Mouse (Mus musculus) MEL (cell line): Measurements from ENCODE around the gene March2. TPM values are rescaled to one million over a fixed set of nuclear protein-coding genes. Genes with fewer than 3 reads are reported as not detected.

Source experiments
- DNase-seq: peaks from one replicate; pipeline ENCODE4 v3.0.0; 2011; ENCODE audit warnings: low read depth, low spot score
- H3K27ac ChIP-seq: 2 replicates; pipeline ENCODE4 v1.5.1; 2012; ENCODE audit warnings: low read depth, mild to moderate bottlenecking, control low read depth, low read length, moderate library complexity; ENCODE audit not compliant: control insufficient read depth
- H3K27me3 ChIP-seq, 2 experiments: fragments of 150-350 bp in 1 of 2; sonication (generic) in 1 of 2; 2 replicates each; pipeline ENCODE4 v1.6.1; 2012; ENCODE audit warnings: low read length in 2 of 2, mild to moderate bottlenecking in 2 of 2, improper control_type of control experiment in 1 of 2, moderate library complexity in 1 of 2; ENCODE audit not compliant: insufficient read depth in 2 of 2, control insufficient read depth in 1 of 2
- H3K36me3 ChIP-seq, 2 experiments: 2 replicates each; pipeline ENCODE4 v1.6.1; 2012 to 2014; ENCODE audit warnings: low read length in 2 of 2, improper control_type of control experiment in 1 of 2, inconsistent platforms in 1 of 2, mild to moderate bottlenecking in 1 of 2; ENCODE audit not compliant: insufficient read depth in 2 of 2, control insufficient read depth in 1 of 2
- H3K4me1 ChIP-seq, 2 experiments: fragments of 150-350 bp in 1 of 2; sonication (generic) in 1 of 2; 2 replicates each; pipeline ENCODE4 v1.6.1; 2012; ENCODE audit warnings: low read length in 2 of 2, improper control_type of control experiment in 1 of 2, mild to moderate bottlenecking in 1 of 2; ENCODE audit not compliant: insufficient read depth in 2 of 2, control insufficient read depth in 1 of 2
- H3K4me3 ChIP-seq, 2 experiments: fragments of 150-350 bp in 1 of 2; sonication (generic) in 1 of 2; 2 replicates each; pipeline ENCODE4 v1.5.1; 2012; ENCODE audit warnings: low read depth in 2 of 2, low read length in 2 of 2, mild to moderate bottlenecking in 2 of 2, moderate library complexity in 2 of 2, control low read depth in 1 of 2, improper control_type of control experiment in 1 of 2; ENCODE audit not compliant: control insufficient read depth in 1 of 2, insufficient read depth in 1 of 2
- H3K79me2 ChIP-seq: 2 replicates; pipeline ENCODE4 v1.6.1; 2012; ENCODE audit warnings: mild to moderate bottlenecking, low read length, moderate library complexity; ENCODE audit not compliant: control insufficient read depth, poor library complexity, insufficient read depth
- H3K9ac ChIP-seq: 2 replicates; pipeline ENCODE4 v1.6.1; 2012; ENCODE audit warnings: low read depth, mild to moderate bottlenecking, control low read depth, low read length, moderate library complexity; ENCODE audit not compliant: control insufficient read depth, poor library complexity, severe bottlenecking
- H3K9me3 ChIP-seq: fragments of 150-350 bp; sonication (generic); replicated peaks from 2 replicates; pipeline ENCODE4 v1.6.1; 2012; ENCODE audit warnings: mild to moderate bottlenecking, low read length, improper control_type of control experiment, moderate library complexity; ENCODE audit not compliant: insufficient read depth
- BHLHE40 ChIP-seq: IDR thresholded peaks from 2 replicates; pipeline ENCODE4 v1.6.1; 2012; ENCODE audit warnings: low read depth, mild to moderate bottlenecking, inconsistent platforms, low read length, improper control_type of control experiment, borderline replicate concordance
- CHD1 ChIP-seq: IDR thresholded peaks from 2 replicates; pipeline ENCODE4 v1.6.1; 2012; ENCODE audit warnings: low read depth, mild to moderate bottlenecking, inconsistent platforms, low read length, improper control_type of control experiment
- ELF1 ChIP-seq: IDR thresholded peaks from 2 replicates; pipeline ENCODE4 v1.6.1; 2014; ENCODE audit warnings: low read depth, mild to moderate bottlenecking, inconsistent platforms, low read length, improper control_type of control experiment, moderate library complexity
- ETS1 ChIP-seq: IDR thresholded peaks from 2 replicates; pipeline ENCODE4 v1.6.1; 2012; ENCODE audit warnings: low read depth, mild to moderate bottlenecking, inconsistent platforms, low read length, improper control_type of control experiment, moderate library complexity
- HCFC1 ChIP-seq: IDR thresholded peaks from 2 replicates; pipeline ENCODE4 v1.6.1; 2012; ENCODE audit warnings: low read depth, mild to moderate bottlenecking, inconsistent platforms, low read length, improper control_type of control experiment, moderate library complexity
- JUND ChIP-seq: IDR thresholded peaks from 2 replicates; pipeline ENCODE4 v1.6.1; 2011; ENCODE audit warnings: low read depth, mild to moderate bottlenecking, improper control_type of control experiment, low read length
- KAT2A ChIP-seq: conservative IDR thresholded peaks from 2 replicates; pipeline ENCODE4 v1.6.1; 2012; ENCODE audit warnings: low read depth, low read length, improper control_type of control experiment, inconsistent platforms
- MAZ ChIP-seq: IDR thresholded peaks from 2 replicates; pipeline ENCODE4 v1.6.1; 2012; ENCODE audit warnings: low read depth, mild to moderate bottlenecking, inconsistent platforms, low read length, improper control_type of control experiment
- MYB ChIP-seq: IDR thresholded peaks from 2 replicates; pipeline ENCODE4 v1.6.1; 2011; ENCODE audit warnings: mild to moderate bottlenecking, low read depth, low read length, improper control_type of control experiment
- MYC ChIP-seq: IDR thresholded peaks from 2 replicates; pipeline ENCODE4 v1.6.1; 2011; ENCODE audit warnings: low read depth, mild to moderate bottlenecking, low read length, improper control_type of control experiment, moderate library complexity
- NRF1 ChIP-seq: IDR thresholded peaks from 2 replicates; pipeline ENCODE4 v1.6.1; 2014; ENCODE audit warnings: low read depth, mild to moderate bottlenecking, inconsistent platforms, low read length, improper control_type of control experiment, moderate library complexity; ENCODE audit not compliant: poor library complexity, insufficient read depth, severe bottlenecking
- POLR2AphosphoS5 ChIP-seq: IDR thresholded peaks from 2 replicates; pipeline ENCODE4 v1.6.1; 2012; ENCODE audit warnings: low read depth, borderline replicate concordance, mild to moderate bottlenecking, inconsistent platforms, low read length, moderate library complexity, mixed read lengths
- RAD21 ChIP-seq: IDR thresholded peaks from 2 replicates; pipeline ENCODE4 v1.6.1; 2011; ENCODE audit warnings: mild to moderate bottlenecking, low read depth, low read length, improper control_type of control experiment
- TAL1 ChIP-seq: IDR thresholded peaks from 2 replicates; pipeline ENCODE4 v1.6.1; 2012; ENCODE audit warnings: mild to moderate bottlenecking, inconsistent platforms, low read length, moderate library complexity, mixed read lengths
- TCF12 ChIP-seq: IDR thresholded peaks from 2 replicates; pipeline ENCODE4 v1.6.1; 2014; ENCODE audit warnings: low read depth, mild to moderate bottlenecking, inconsistent platforms, low read length, improper control_type of control experiment, moderate library complexity
- UBTF ChIP-seq: IDR thresholded peaks from 2 replicates; pipeline ENCODE4 v1.6.1; 2012; ENCODE audit warnings: low read depth, mild to moderate bottlenecking, inconsistent platforms, low read length, improper control_type of control experiment, moderate library complexity, borderline replicate concordance; ENCODE audit not compliant: insufficient read depth
- USF2 ChIP-seq, 2 experiments: IDR thresholded peaks; 2 replicates each; pipeline ENCODE4 v1.6.1; 2011 to 2012; ENCODE audit warnings: improper control_type of control experiment in 2 of 2, low read length in 2 of 2, borderline replicate concordance in 1 of 2, inconsistent platforms in 1 of 2, low read depth in 1 of 2, mild to moderate bottlenecking in 1 of 2; ENCODE audit not compliant: insufficient read depth in 1 of 2
- ZC3H11A ChIP-seq: IDR thresholded peaks from 2 replicates; pipeline ENCODE4 v1.6.1; 2012; ENCODE audit warnings: low read depth, mild to moderate bottlenecking, inconsistent platforms, low read length, improper control_type of control experiment
- polyA plus RNA-seq, 2 experiments: library from polyadenylated mRNA; stranded (reverse) in 1 of 2; unstranded in 1 of 2; fragments of >175 nt in 1 of 2; fragments of >200 nt in 1 of 2; gene quantifications; 2 replicates each; pipeline versions ENCODE4 v1.2.1 to v1.2.4; 2012; ENCODE audit warnings: low replicate concordance in 2 of 2, low read depth in 1 of 2; ENCODE audit not compliant: insufficient read length in 2 of 2, insufficient read depth in 1 of 2, missing spikeins in 1 of 2
- total RNA-seq: library from RNA; depleted of rRNA; stranded (reverse); fragments of 300-350 nt; gene quantifications from 2 replicates; pipeline ENCODE4 v1.2.3, GENCODE M21; 2012

The March2 gene
- total and polyA plus RNA-seq, 3 experiments, result 10.9 to 18.8 TPM; not detected in 1

DNA sequence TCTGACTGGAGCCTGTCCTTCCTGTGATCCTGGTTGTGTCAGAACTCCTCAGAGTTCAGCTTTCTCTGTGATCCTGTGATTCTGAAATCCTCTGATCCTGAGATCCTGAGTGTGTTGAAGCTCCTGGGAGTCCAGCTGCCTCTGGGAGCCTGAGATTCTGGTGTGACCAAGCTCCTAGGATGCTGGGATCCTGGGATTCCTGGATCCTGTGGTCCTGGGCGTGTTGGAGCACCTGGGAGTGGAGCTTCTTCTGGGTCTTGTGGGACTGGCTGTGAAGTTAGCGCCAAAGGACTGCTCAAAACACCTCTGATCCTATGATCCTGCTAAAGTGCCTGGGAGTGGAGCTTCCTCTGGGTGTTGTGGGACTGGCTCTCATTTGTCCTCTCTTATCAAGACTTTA is 9.9 kb upstream of the March2 start:
- no peak for DNase-seq
- Histone ChIP-seq H3K9ac (no peak overlapping the region), H3K27me3 (no peaks in the 10 kb centered on the region), H3K4me1 (peaks cover 0 to 4% of the 10 kb centered on the region in 2 experiments; a peak in 1 of 4 replicates), H3K9me3 (no peaks in the 10 kb centered on the region), H3K36me3 (no peaks in the 10 kb centered on the region), H3K79me2 (no peaks in the 10 kb centered on the region), H3K4me3 (no peak overlapping the region), H3K27ac (no peak overlapping the region)
- TF ChIP-seq ELF1 (no peak), HCFC1 (no peak), ETS1 (no peak), TAL1 (no peak), MYB (no peak), MYC (no peak), USF2 (IDR thresholded peaks at IDR 0.05; ENCODE audit: borderline replicate concordance in 1 of 2, insufficient read depth in 1 of 2, low read depth in 1 of 2, low read length in 2 of 2) (no peak), ZC3H11A (no peak), RAD21 (no peak), NRF1 (no peak), KAT2A (no peak), JUND (no peak), BHLHE40 (no peak)

DNA sequence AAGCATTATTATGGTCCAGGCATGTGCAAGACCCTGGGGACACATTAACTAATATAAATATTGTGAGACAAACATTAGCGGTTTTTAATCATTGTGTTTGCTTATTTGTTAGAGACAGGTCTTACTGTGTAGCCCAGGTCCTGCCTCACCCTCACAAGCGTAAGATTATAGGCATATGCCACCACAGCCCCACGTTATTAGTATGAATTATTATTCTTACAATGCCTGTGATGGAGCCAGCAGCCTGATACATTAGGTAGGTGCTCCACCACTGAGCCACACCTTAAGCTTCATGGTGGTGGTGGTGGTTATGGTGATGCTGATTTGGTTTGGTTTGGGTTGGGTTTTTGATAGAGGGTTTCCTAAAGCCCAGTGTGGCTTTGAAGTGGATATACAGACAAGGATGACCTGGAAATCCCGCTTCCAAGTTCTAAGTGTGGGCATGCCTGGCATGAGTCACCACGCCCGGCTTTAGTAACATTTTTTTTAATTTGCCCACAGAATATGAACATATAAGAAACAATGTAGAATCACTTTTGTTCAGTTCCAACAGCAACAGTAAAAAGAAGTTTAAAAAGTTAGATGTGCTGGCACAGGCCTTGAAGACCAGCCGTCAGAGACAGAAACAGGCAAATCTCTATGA is 1.4 kb upstream of the March2 start:
- H3K4me3 ChIP-seq, result no peak overlapping the region

More for the DNA sequence above, 1.4 kb upstream of the March2 start:
- Histone ChIP-seq H3K9me3 (no peaks in the 10 kb centered on the region), H3K79me2 (peaks cover 3% of the 10 kb centered on the region; the same call in 1 of the 2 replicates), H3K27me3 (no peaks in the 10 kb centered on the region), H3K36me3 (peaks cover 0 to 7% of the 10 kb centered on the region in 2 experiments; a peak in 2 of 4 replicates), H3K9ac (no peak overlapping the region), H3K4me1 (peaks cover 5 to 9% of the 10 kb centered on the region in 2 experiments; a peak in 3 of 4 replicates), H3K27ac (no peak overlapping the region)
- no peak for DNase-seq
- TF ChIP-seq TCF12 (no peak), CHD1 (no peak), MAZ (no peak), UBTF (no peak), RAD21 (no peak), POLR2AphosphoS5 (no peak), ETS1 (no peak)
